Mouse (Mus musculus) myocyte (in vitro differentiated cells): ENCODE data around the gene Mrgbp.

Source experiments
- E2F4 ChIP-seq: IDR thresholded peaks from one replicate; pipeline ENCODE4 v1.6.1; 2011; ENCODE audit warnings: mild to moderate bottlenecking, control low read depth, moderate library complexity; ENCODE audit not compliant: insufficient read depth
- MAX ChIP-seq: IDR thresholded peaks from one replicate; pipeline ENCODE4 v1.6.1; 2011; ENCODE audit warnings: low read depth, mild to moderate bottlenecking, control low read depth
- MYOD1 ChIP-seq, 3 experiments: IDR thresholded peaks; one replicate each; pipeline ENCODE4 v1.6.1; 2011; ENCODE audit warnings: control low read depth in 2 of 3, low read depth in 2 of 3, mild to moderate bottlenecking in 2 of 3, moderate library complexity in 1 of 3; ENCODE audit not compliant: insufficient read length in 2 of 3, control insufficient read depth in 1 of 3
- MYOG ChIP-seq, 3 experiments: IDR thresholded peaks; one replicate each; pipeline ENCODE4 v1.6.1; 2011; ENCODE audit warnings: control low read depth in 2 of 3, low read depth in 2 of 3, mild to moderate bottlenecking in 2 of 3; ENCODE audit not compliant: insufficient read length in 2 of 3, control insufficient read depth in 1 of 3, insufficient read depth in 1 of 3
- POLR2A ChIP-seq: IDR thresholded peaks from one replicate; pipeline ENCODE4 v1.6.1; 2011; ENCODE audit warnings: low read depth, mild to moderate bottlenecking, control low read depth, moderate library complexity; ENCODE audit not compliant: insufficient read length
- TCF12 ChIP-seq: IDR thresholded peaks from one replicate; pipeline ENCODE4 v1.6.1; 2011; ENCODE audit warnings: mild to moderate bottlenecking, control low read depth; ENCODE audit not compliant: poor library complexity, insufficient read depth, severe bottlenecking
- USF1 ChIP-seq: IDR thresholded peaks from one replicate; pipeline ENCODE4 v1.6.1; 2011; ENCODE audit warnings: low read depth, mild to moderate bottlenecking, control low read depth, moderate library complexity

DNA sequence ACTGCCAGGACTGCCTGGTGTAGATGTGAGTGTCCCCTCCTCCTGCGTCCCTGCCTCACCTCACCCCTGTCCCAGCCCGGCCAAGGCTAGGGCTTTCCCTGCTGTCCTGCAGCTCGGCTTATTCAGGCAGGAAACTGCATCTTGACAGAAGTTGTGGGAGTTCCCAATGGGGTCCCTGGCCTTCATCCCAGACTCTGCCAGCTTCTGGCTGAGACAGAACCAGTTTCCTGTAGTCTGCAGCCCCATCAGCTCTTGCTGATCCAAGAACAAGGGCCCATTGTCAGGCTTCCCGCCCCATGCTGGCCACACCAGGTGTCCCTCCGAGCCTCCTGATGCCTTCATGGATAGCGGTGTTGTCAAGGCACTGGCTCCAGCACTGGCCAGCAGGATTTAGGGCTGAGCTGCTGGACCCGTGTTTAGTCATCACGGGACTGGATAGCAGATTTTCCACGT, 19.5 kb downstream of the Mrgbp start:
- TF ChIP-seq POLR2A (no peak), TCF12 (no peak), MYOD1 (IDR thresholded peaks at IDR 0.05; ENCODE audit: control insufficient read depth in 1 of 3, insufficient read length in 2 of 3, low read depth in 2 of 3) (no peak), MYOG (IDR thresholded peaks at IDR 0.05; ENCODE audit: control insufficient read depth in 1 of 3, insufficient read depth in 1 of 3, insufficient read length in 2 of 3, low read depth in 2 of 3) (no peak), MAX (no peak), E2F4 (no peak), USF1 (no peak)
